Mouse (Mus musculus): ENCODE data around the gene Nbeal2.
"Not testable (repeated sequence)": the region's sequence is repeated elsewhere in the genome, so short reads cannot be mapped to it uniquely, and the experiment has no call there.

Gene Nbeal2

GRCm38 (mm10) chr9:110653655-110654461 lies at the start of gene Nbeal2:
Nbeal2 (minus strand) TSS chr9:110654161.
- peak; percentile 88 for DNase-seq (ENCODE audit: low spot score)

- DNase-seq (ENCODE audit: low spot score), result no peak
Measured at GRCm38 (mm10) chr9:110702848-110703247, 48.9 kb upstream of the Nbeal2 start.

- no peak for DNase-seq (ENCODE audit: low spot score)
Measured at GRCm38 (mm10) chr9:110701114-110702032, 47.4 kb upstream of the Nbeal2 start.

GRCm38 (mm10) chr9:110699574-110699973 lies 45.6 kb upstream of the Nbeal2 start:
- peak; percentile 47 for DNase-seq (ENCODE audit: low spot score)

GRCm38 (mm10) chr9:110697465-110697864 lies 43.5 kb upstream of the Nbeal2 start:
- DNase-seq (ENCODE audit: low spot score), result no peak

GRCm38 (mm10) chr9:110696427-110696826 lies 42.5 kb upstream of the Nbeal2 start:
- DNase-seq (ENCODE audit: low spot score), result no peak

GRCm38 (mm10) chr9:110695165-110695755 lies 41.3 kb upstream of the Nbeal2 start:
- no peak for DNase-seq (ENCODE audit: low spot score)

GRCm38 (mm10) chr9:110689261-110689779 lies 35.4 kb upstream of the Nbeal2 start:
- no peak for DNase-seq (ENCODE audit: low spot score)

- no peak for DNase-seq (ENCODE audit: low spot score)
Measured at GRCm38 (mm10) chr9:110687846-110688245, 33.9 kb upstream of the Nbeal2 start.

- no peak for DNase-seq (ENCODE audit: low spot score)
Measured at GRCm38 (mm10) chr9:110687061-110687460, 33.1 kb upstream of the Nbeal2 start.

- no peak for DNase-seq (ENCODE audit: low spot score)
Measured at GRCm38 (mm10) chr9:110686472-110686871, 32.5 kb upstream of the Nbeal2 start.

- DNase-seq (ENCODE audit: low spot score), result no peak
Measured at GRCm38 (mm10) chr9:110685591-110685990, 31.6 kb upstream of the Nbeal2 start.

- DNase-seq (ENCODE audit: low spot score), result no peak
Measured at GRCm38 (mm10) chr9:110685187-110685586, 31.2 kb upstream of the Nbeal2 start.

- no peak for DNase-seq (ENCODE audit: low spot score)
Measured at GRCm38 (mm10) chr9:110684100-110684831, 30.3 kb upstream of the Nbeal2 start.

- no peak for DNase-seq (ENCODE audit: low spot score)
Measured at GRCm38 (mm10) chr9:110683574-110684099, 29.7 kb upstream of the Nbeal2 start.

GRCm38 (mm10) chr9:110682697-110683096 lies 28.7 kb upstream of the Nbeal2 start:
- not testable (repeated sequence) for DNase-seq (ENCODE audit: low spot score)

GRCm38 (mm10) chr9:110682255-110682654 lies 28.3 kb upstream of the Nbeal2 start:
- DNase-seq (ENCODE audit: low spot score), result no peak

- no peak for DNase-seq (ENCODE audit: low spot score)
Measured at GRCm38 (mm10) chr9:110681817-110682216, 27.9 kb upstream of the Nbeal2 start.

- no peak for DNase-seq (ENCODE audit: low spot score)
Measured at GRCm38 (mm10) chr9:110680736-110681507, 27.0 kb upstream of the Nbeal2 start.

- DNase-seq (ENCODE audit: low spot score), result no peak
Measured at GRCm38 (mm10) chr9:110678886-110679285, 24.9 kb upstream of the Nbeal2 start.

Data from c-Kit-positive CD71-positive TER-119-positive erythroid progenitor cells, embryonic 14.5 days (primary cell).